Mouse (Mus musculus): ENCODE measurements around the gene Trpm6. TPM values are rescaled to one million over a fixed set of nuclear protein-coding genes. Genes with fewer than 3 reads are reported as not detected.
A peak's percentile ranks its signal among the peaks of the same experiment; 100 is the strongest.

Gene Trpm6
- polyA plus RNA-seq, 1 experiment from 2014 or later: 0.91 TPM

GRCm38 (mm10) chr19:18758916-18759315 is 9.1 kb downstream of the Trpm6 start:
- H3K4me1 ChIP-seq (ENCODE audit: insufficient read depth, low read length): peaks cover 9% of the 10 kb centered on the region; the same call in 1 of the 2 replicates
- no peaks in the 10 kb centered on the region for H3K36me3 ChIP-seq (ENCODE audit: insufficient read depth, low read length)
- H3K4me2 ChIP-seq (replicated peaks; ENCODE audit: low read depth, low read length): no peak overlapping the region
- no peaks in the 10 kb centered on the region for H3K27me3 ChIP-seq (ENCODE audit: insufficient read depth, low read length)
- H3K4me3 ChIP-seq (ENCODE audit: low read length): no peak overlapping the region
- H3K27ac ChIP-seq (ENCODE audit: low read length): peak overlapping the region; percentile 43; the same call in 1 of the 2 replicates
- H3K9me3 ChIP-seq (ENCODE audit: low read length): no peaks in the 10 kb centered on the region
- ATAC-seq (ENCODE audit: low FRiP score, low TSS enrichment): peak; percentile 94
- 17% methylated on average over 9 of the region's 9 CpGs for WGBS
- H3K9ac ChIP-seq (replicated peaks; ENCODE audit: low read length): no peak overlapping the region

GRCm38 (mm10) chr19:18766399-18766798 is 16.6 kb downstream of the Trpm6 start:
- H3K27me3 ChIP-seq (ENCODE audit: insufficient read depth, low read length): no peaks in the 10 kb centered on the region
- H3K4me1 ChIP-seq (ENCODE audit: insufficient read depth, low read length): no peaks in the 10 kb centered on the region
- H3K4me2 ChIP-seq (replicated peaks; ENCODE audit: low read depth, low read length): no peak overlapping the region
- no peak for ATAC-seq (ENCODE audit: low FRiP score, low TSS enrichment)
- H3K27ac ChIP-seq (ENCODE audit: low read length): no peak overlapping the region
- no peak overlapping the region for H3K4me3 ChIP-seq (ENCODE audit: low read length)
- no peak overlapping the region for H3K9ac ChIP-seq (replicated peaks; ENCODE audit: low read length)
- 75% methylated on average over 5 of the region's 5 CpGs for WGBS
- no peaks in the 10 kb centered on the region for H3K9me3 ChIP-seq (ENCODE audit: low read length)
- H3K36me3 ChIP-seq (ENCODE audit: insufficient read depth, low read length): no peaks in the 10 kb centered on the region

GRCm38 (mm10) chr19:18771048-18771447 is 21.3 kb downstream of the Trpm6 start:
- 68% methylated on average over 1 of the region's 1 CpGs for WGBS

GRCm38 (mm10) chr19:18771561-18771960 is 21.8 kb downstream of the Trpm6 start:
- Histone ChIP-seq H3K9ac (replicated peaks; ENCODE audit: low read length) (no peak overlapping the region), H3K27ac (ENCODE audit: low read length) (no peak overlapping the region), H3K36me3 (ENCODE audit: insufficient read depth, low read length) (no peaks in the 10 kb centered on the region), H3K4me1 (ENCODE audit: insufficient read depth, low read length) (no peaks in the 10 kb centered on the region), H3K4me2 (replicated peaks; ENCODE audit: low read depth, low read length) (no peak overlapping the region), H3K4me3 (ENCODE audit: low read length) (no peak overlapping the region), H3K9me3 (ENCODE audit: low read length) (no peaks in the 10 kb centered on the region), H3K27me3 (ENCODE audit: insufficient read depth, low read length) (no peaks in the 10 kb centered on the region)
- no peak for ATAC-seq (ENCODE audit: low FRiP score, low TSS enrichment)
- WGBS: 72% methylated on average over 1 of the region's 1 CpGs

More at GRCm38 (mm10) chr19:18771048-18771447, 21.3 kb downstream of the Trpm6 start:
- no peak for ATAC-seq (ENCODE audit: low FRiP score, low TSS enrichment)
- no peaks in the 10 kb centered on the region for H3K4me1 ChIP-seq (ENCODE audit: insufficient read depth, low read length)
- H3K4me2 ChIP-seq (replicated peaks; ENCODE audit: low read depth, low read length): no peak overlapping the region
- no peaks in the 10 kb centered on the region for H3K9me3 ChIP-seq (ENCODE audit: low read length)
- no peak overlapping the region for H3K4me3 ChIP-seq (ENCODE audit: low read length)
- no peaks in the 10 kb centered on the region for H3K36me3 ChIP-seq (ENCODE audit: insufficient read depth, low read length)
- no peaks in the 10 kb centered on the region for H3K27me3 ChIP-seq (ENCODE audit: insufficient read depth, low read length)
- H3K9ac ChIP-seq (replicated peaks; ENCODE audit: low read length): no peak overlapping the region
- H3K27ac ChIP-seq (ENCODE audit: low read length): no peak overlapping the region

- H3K27me3 ChIP-seq (ENCODE audit: insufficient read depth, low read length): no peaks in the 10 kb centered on the region
- H3K4me3 ChIP-seq (ENCODE audit: low read length): no peak overlapping the region
- no peaks in the 10 kb centered on the region for H3K9me3 ChIP-seq (ENCODE audit: low read length)
- no peaks in the 10 kb centered on the region for H3K4me1 ChIP-seq (ENCODE audit: insufficient read depth, low read length)
- H3K4me2 ChIP-seq (replicated peaks; ENCODE audit: low read depth, low read length): no peak overlapping the region
- no peaks in the 10 kb centered on the region for H3K36me3 ChIP-seq (ENCODE audit: insufficient read depth, low read length)
- WGBS: 78% methylated on average over 5 of the region's 5 CpGs
- ATAC-seq (ENCODE audit: low FRiP score, low TSS enrichment): no peak
- H3K9ac ChIP-seq (replicated peaks; ENCODE audit: low read length): no peak overlapping the region
- no peak overlapping the region for H3K27ac ChIP-seq (ENCODE audit: low read length)
These were observed 23.2 kb downstream of the Trpm6 start for GRCm38 (mm10) chr19:18772888-18773488.

- Histone ChIP-seq H3K27ac (ENCODE audit: low read length) (no peak overlapping the region), H3K9ac (replicated peaks; ENCODE audit: low read length) (no peak overlapping the region), H3K27me3 (ENCODE audit: insufficient read depth, low read length) (no peaks in the 10 kb centered on the region), H3K9me3 (ENCODE audit: low read length) (no peaks in the 10 kb centered on the region), H3K4me3 (ENCODE audit: low read length) (no peak overlapping the region), H3K36me3 (ENCODE audit: insufficient read depth, low read length) (no peaks in the 10 kb centered on the region), H3K4me1 (ENCODE audit: insufficient read depth, low read length) (no peaks in the 10 kb centered on the region), H3K4me2 (replicated peaks; ENCODE audit: low read depth, low read length) (no peak overlapping the region)
- WGBS: 38% methylated on average over 1 of the region's 1 CpGs
- peak; percentile 23; the same call in 1 of the 2 replicates for ATAC-seq (ENCODE audit: low FRiP score, low TSS enrichment)
These were observed 24.3 kb downstream of the Trpm6 start for GRCm38 (mm10) chr19:18774085-18774484.

DNA sequence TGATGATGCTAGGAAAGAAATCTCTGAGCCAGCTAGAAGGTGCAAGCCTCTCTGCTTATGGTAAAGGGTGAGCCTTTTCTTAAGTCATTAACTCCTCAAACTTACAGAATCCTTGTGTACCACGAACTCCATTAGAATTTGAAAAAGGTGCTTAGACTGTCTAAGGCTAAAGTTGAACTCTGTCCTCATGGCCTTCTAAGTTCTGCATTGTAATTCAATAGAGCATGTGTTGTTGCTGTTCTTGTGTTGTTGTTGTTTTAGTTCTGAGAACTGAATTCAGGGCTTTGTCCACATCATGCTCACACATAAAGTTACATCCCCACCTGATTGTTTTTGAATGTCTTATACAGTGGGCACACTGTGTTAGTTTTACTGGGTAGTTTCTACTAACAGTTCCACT is 49.9 kb downstream of the Trpm6 start:
- 84% methylated on average over 1 of the region's 1 CpGs for WGBS
- no peak overlapping the region for H3K4me2 ChIP-seq (replicated peaks; ENCODE audit: low read depth, low read length)
- no peak overlapping the region for H3K4me3 ChIP-seq (ENCODE audit: low read length)
- no peaks in the 10 kb centered on the region for H3K9me3 ChIP-seq (ENCODE audit: low read length)
- ATAC-seq (ENCODE audit: low FRiP score, low TSS enrichment): no peak
- no peak overlapping the region for H3K27ac ChIP-seq (ENCODE audit: low read length)
- H3K27me3 ChIP-seq (ENCODE audit: insufficient read depth, low read length): no peaks in the 10 kb centered on the region
- H3K9ac ChIP-seq (replicated peaks; ENCODE audit: low read length): no peak overlapping the region
- no peaks in the 10 kb centered on the region for H3K4me1 ChIP-seq (ENCODE audit: insufficient read depth, low read length)
- no peaks in the 10 kb centered on the region for H3K36me3 ChIP-seq (ENCODE audit: insufficient read depth, low read length)

GRCm38 (mm10) chr19:18811264-18811663 is 61.5 kb downstream of the Trpm6 start:
- H3K36me3 ChIP-seq (ENCODE audit: insufficient read depth, low read length): no peaks in the 10 kb centered on the region
- ATAC-seq (ENCODE audit: low FRiP score, low TSS enrichment): no peak
- H3K27me3 ChIP-seq (ENCODE audit: insufficient read depth, low read length): no peaks in the 10 kb centered on the region
- no peak overlapping the region for H3K4me3 ChIP-seq (ENCODE audit: low read length)
- no peaks in the 10 kb centered on the region for H3K9me3 ChIP-seq (ENCODE audit: low read length)
- H3K9ac ChIP-seq (replicated peaks; ENCODE audit: low read length): no peak overlapping the region
- H3K27ac ChIP-seq (ENCODE audit: low read length): no peak overlapping the region
- H3K4me1 ChIP-seq (ENCODE audit: insufficient read depth, low read length): peaks cover 8% of the 10 kb centered on the region
- 49% methylated on average over 3 of the region's 3 CpGs for WGBS
- no peak overlapping the region for H3K4me2 ChIP-seq (replicated peaks; ENCODE audit: low read depth, low read length)

DNA sequence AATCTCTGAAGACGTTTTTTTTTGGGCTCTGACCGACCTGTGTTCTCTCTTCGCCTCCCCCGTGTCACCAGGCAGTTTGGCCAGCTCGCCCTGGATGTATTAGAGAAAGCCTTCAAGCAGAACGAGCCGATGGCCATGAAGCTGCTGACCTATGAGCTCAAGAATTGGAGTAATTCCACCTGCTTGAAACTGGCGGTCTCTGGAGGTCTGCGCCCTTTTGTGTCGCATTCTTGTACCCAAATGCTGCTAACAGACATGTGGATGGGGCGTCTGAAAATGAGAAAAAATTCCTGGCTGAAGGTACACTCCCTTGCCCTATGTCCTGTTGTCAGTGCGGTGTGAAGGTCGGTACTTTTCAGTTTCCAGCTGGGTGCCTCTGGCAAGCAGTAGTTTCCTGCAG is 65.4 kb downstream of the Trpm6 start:
- no peak overlapping the region; the same call in 1 of the 2 replicates for H3K9ac ChIP-seq (replicated peaks; ENCODE audit: low read length)
- no peaks in the 10 kb centered on the region for H3K9me3 ChIP-seq (ENCODE audit: low read length)
- WGBS: 15% methylated on average over 13 of the region's 13 CpGs
- peaks cover 8% of the 10 kb centered on the region for H3K4me1 ChIP-seq (ENCODE audit: insufficient read depth, low read length)
- H3K36me3 ChIP-seq (ENCODE audit: insufficient read depth, low read length): no peaks in the 10 kb centered on the region
- H3K4me3 ChIP-seq (ENCODE audit: low read length): peak overlapping the region; percentile 16
- peak overlapping the region; percentile 71 for H3K27ac ChIP-seq (ENCODE audit: low read length)
- no peaks in the 10 kb centered on the region for H3K27me3 ChIP-seq (ENCODE audit: insufficient read depth, low read length)
- peak; percentile 91 for ATAC-seq (ENCODE audit: low FRiP score, low TSS enrichment)
- peak overlapping the region; percentile 49 for H3K4me2 ChIP-seq (replicated peaks; ENCODE audit: low read depth, low read length)

DNA sequence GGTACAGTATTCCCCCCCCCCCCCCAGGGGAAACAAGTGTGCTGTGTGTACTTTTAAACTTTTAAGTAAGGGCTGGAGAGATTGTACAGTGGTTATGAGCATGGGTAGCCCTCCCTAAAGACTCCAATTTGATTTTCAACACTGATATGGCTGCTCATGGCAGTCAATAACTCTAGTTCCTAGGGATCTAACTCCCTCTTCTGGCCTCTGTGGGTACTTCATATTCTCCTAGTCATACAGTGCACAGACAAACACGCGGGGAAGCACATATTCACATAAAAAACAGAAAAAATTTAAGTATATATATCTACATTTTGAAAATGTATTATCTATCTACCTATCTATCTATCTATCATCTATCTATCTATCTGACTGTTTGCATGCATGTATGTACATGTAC is 67.6 kb downstream of the Trpm6 start:
- no peak overlapping the region for H3K27ac ChIP-seq (ENCODE audit: low read length)
- H3K27me3 ChIP-seq (ENCODE audit: insufficient read depth, low read length): no peaks in the 10 kb centered on the region
- H3K4me1 ChIP-seq (ENCODE audit: insufficient read depth, low read length): peaks cover 8% of the 10 kb centered on the region
- 80% methylated on average over 2 of the region's 2 CpGs for WGBS
- H3K4me2 ChIP-seq (replicated peaks; ENCODE audit: low read depth, low read length): no peak overlapping the region
- no peak overlapping the region for H3K4me3 ChIP-seq (ENCODE audit: low read length)
- ATAC-seq (ENCODE audit: low FRiP score, low TSS enrichment): no peak
- H3K36me3 ChIP-seq (ENCODE audit: insufficient read depth, low read length): no peaks in the 10 kb centered on the region
- no peak overlapping the region for H3K9ac ChIP-seq (replicated peaks; ENCODE audit: low read length)
- H3K9me3 ChIP-seq (ENCODE audit: low read length): no peaks in the 10 kb centered on the region
